Mouse (Mus musculus) MEL (cell line): Measurements from ENCODE around the gene Larp1b.

Experiments
- CTCF ChIP-seq, 3 experiments: IDR thresholded peaks in 2 of 3; conservative IDR thresholded peaks in 1 of 3; 2 replicates each; pipeline ENCODE4 v1.5.1; 2011 to 2012; ENCODE audit warnings: low read length in 3 of 3, low read depth in 2 of 3, mild to moderate bottlenecking in 2 of 3, improper control_type of control experiment in 1 of 3, inconsistent platforms in 1 of 3, mixed read lengths in 1 of 3, moderate library complexity in 1 of 3; ENCODE audit not compliant: control insufficient read depth in 1 of 3, insufficient read depth in 1 of 3, poor library complexity in 1 of 3, severe bottlenecking in 1 of 3
- POLR2A ChIP-seq, 2 experiments: IDR thresholded peaks; 2 replicates each; pipeline ENCODE4 v1.6.1; 2011 to 2012; ENCODE audit warnings: low read length in 2 of 2, mild to moderate bottlenecking in 2 of 2, control low read depth in 1 of 2, improper control_type of control experiment in 1 of 2, low read depth in 1 of 2, moderate library complexity in 1 of 2; ENCODE audit not compliant: control insufficient read depth in 1 of 2, insufficient read depth in 1 of 2, poor library complexity in 1 of 2
- ZNF384 ChIP-seq: IDR thresholded peaks from 2 replicates; pipeline ENCODE4 v1.6.1; 2012; ENCODE audit warnings: low read depth, mild to moderate bottlenecking, inconsistent platforms, low read length, improper control_type of control experiment

GRCm38 (mm10) chr3:40952606-40953005 is 3.0 kb downstream of the Larp1b start:
- no peak for TF ChIP-seq CTCF (IDR thresholded peaks at IDR 0.05 in 2 of 3, conservative IDR thresholded peaks at IDR 0.05 in 1 of 3; ENCODE audit: control insufficient read depth in 1 of 3, insufficient read depth in 1 of 3, low read depth in 2 of 3, low read length in 3 of 3, poor library complexity in 1 of 3, severe bottlenecking in 1 of 3)
- TF ChIP-seq POLR2A (IDR thresholded peaks at IDR 0.05; ENCODE audit: control insufficient read depth in 1 of 2, insufficient read depth in 1 of 2, low read depth in 1 of 2, low read length in 2 of 2, poor library complexity in 1 of 2) = no peak
- no peak for TF ChIP-seq ZNF384
